Mouse (Mus musculus) heart, postnatal 25 days (tissue): Measurements from ENCODE around the gene Hdac9. TPM values are rescaled to one million over a fixed set of nuclear protein-coding genes. Genes with fewer than 3 reads are reported as not detected.

ENCODE experiments used
- DNase-seq: peaks from one replicate; pipeline ENCODE4 v3.0.0; 2022; ENCODE audit warnings: low spot score
- intact Hi-C: fragments of 180-260 bp; cut with DNase I; formaldehyde crosslinking; loops from one replicate; pipeline ENCODE4 v1.15.1; 2025
- total RNA-seq, 2 experiments: library from RNA; stranded (reverse); gene quantifications; 2 replicates each; pipeline ENCODE4 v1.2.3; 2021

Hdac9 gene
- total RNA-seq, 2 experiments from 2014 or later = 20.5 to 26.8 TPM

GRCm38 (mm10) chr12:34201471-34201870, 715.4 kb downstream of the Hdac9 start:
- no peak for DNase-seq
- intact Hi-C loops = loop anchor here (5.0 kb wide), 2 partner anchors 231 to 456 kb away; no protein-coding TSS in a partner anchor

- DNase-seq = no peak
- intact Hi-C loops = loop anchor here (5.0 kb wide), 2 partner anchors 232 to 457 kb away; no protein-coding TSS in a partner anchor
These were observed 716.9 kb downstream of the Hdac9 start for GRCm38 (mm10) chr12:34200030-34200446.

GRCm38 (mm10) chr12:34195155-34195828, 721.6 kb downstream of the Hdac9 start:
- intact Hi-C loops = no loop called here
- no peak for DNase-seq

GRCm38 (mm10) chr12:34194116-34194515, 722.8 kb downstream of the Hdac9 start:
- no peak for DNase-seq
- intact Hi-C loops = no loop called here

- intact Hi-C loops = no loop called here
- DNase-seq = no peak
These were observed 725.6 kb downstream of the Hdac9 start for GRCm38 (mm10) chr12:34191246-34191645.

DNA sequence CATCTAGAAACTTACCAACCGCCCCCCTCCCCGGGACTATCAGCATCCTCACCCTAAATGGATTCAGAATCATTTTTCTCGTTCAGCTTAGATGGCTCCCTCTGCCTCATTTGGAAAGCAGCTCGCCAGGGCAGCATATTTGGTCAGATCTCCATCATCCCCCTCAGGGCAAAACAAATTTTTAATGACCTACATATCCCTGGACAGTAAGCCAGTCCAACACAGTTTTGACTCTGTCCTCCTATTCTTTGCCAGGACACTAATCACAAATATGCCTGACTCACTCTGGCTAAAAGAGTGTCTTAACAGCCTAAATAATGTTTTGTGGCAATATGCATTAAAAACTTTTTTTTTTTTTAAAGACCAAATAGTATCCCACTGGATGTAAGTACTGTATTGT, 738.0 kb downstream of the Hdac9 start:
- intact Hi-C loops = no loop called here
- no peak for DNase-seq

GRCm38 (mm10) chr12:34176790-34177189, 740.1 kb downstream of the Hdac9 start:
- intact Hi-C loops = no loop called here
- no peak for DNase-seq

GRCm38 (mm10) chr12:34173036-34173435, 743.9 kb downstream of the Hdac9 start:
- intact Hi-C loops = no loop called here
- DNase-seq = no peak

GRCm38 (mm10) chr12:34170601-34171000, 746.3 kb downstream of the Hdac9 start:
- intact Hi-C loops = no loop called here
- DNase-seq = no peak

GRCm38 (mm10) chr12:34165674-34166073, 751.2 kb downstream of the Hdac9 start:
- intact Hi-C loops = no loop called here
- no peak for DNase-seq

- no peak for DNase-seq
- intact Hi-C loops = no loop called here
These were observed 760.6 kb downstream of the Hdac9 start for GRCm38 (mm10) chr12:34156301-34156700.

- no peak for DNase-seq
These were observed 761.2 kb downstream of the Hdac9 start for GRCm38 (mm10) chr12:34155740-34156139.

GRCm38 (mm10) chr12:34154757-34155156, 762.1 kb downstream of the Hdac9 start:
- DNase-seq = no peak
- intact Hi-C loops = no loop called here

More at GRCm38 (mm10) chr12:34155740-34156139, 761.2 kb downstream of the Hdac9 start:
- intact Hi-C loops = no loop called here

DNA sequence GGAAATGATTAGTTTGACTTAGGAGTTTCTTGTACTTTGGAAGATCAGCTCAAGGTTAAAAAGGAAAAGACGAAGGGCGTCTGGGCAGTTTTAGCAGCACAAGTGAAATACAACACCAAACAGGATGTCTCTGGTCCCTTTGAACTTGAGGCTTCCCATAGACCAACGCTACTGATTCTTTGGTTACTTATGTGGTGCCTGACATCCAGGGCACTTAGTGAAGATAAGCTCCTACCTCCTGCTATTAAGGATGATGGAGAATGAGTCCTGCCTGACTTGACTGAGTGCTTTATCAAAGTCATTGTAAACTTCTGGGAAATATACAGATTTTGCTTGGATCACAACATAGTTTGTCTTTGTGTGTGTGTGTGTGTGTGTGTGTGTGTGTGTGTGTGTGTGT, 765.6 kb downstream of the Hdac9 start:
- intact Hi-C loops = no loop called here
- DNase-seq = no peak

GRCm38 (mm10) chr12:34142743-34143142, 774.2 kb downstream of the Hdac9 start:
- intact Hi-C loops = no loop called here
- no peak for DNase-seq

DNA sequence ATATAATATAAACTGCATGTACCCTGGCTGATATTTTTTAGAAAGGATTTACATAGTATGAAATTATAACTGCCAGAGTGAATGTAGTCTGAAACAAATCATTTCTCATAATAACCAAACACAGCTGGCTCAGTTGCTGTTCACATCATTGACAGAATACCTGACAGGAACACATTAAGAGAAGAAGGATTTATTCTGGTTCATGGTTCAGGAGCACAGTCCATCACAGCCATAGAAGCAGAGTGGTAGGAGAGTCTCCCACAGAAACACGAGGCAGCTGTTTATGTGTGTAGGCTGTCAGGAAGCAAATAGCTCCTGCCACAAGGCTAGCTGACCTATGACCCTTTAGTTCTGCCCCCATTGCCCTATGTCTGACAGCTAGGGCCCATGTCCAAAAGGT, 803.6 kb downstream of the Hdac9 start:
- DNase-seq = no peak
- intact Hi-C loops = no loop called here

- DNase-seq = no peak
- intact Hi-C loops = no loop called here
These were observed 823.9 kb downstream of the Hdac9 start for GRCm38 (mm10) chr12:34092953-34093352.

DNA sequence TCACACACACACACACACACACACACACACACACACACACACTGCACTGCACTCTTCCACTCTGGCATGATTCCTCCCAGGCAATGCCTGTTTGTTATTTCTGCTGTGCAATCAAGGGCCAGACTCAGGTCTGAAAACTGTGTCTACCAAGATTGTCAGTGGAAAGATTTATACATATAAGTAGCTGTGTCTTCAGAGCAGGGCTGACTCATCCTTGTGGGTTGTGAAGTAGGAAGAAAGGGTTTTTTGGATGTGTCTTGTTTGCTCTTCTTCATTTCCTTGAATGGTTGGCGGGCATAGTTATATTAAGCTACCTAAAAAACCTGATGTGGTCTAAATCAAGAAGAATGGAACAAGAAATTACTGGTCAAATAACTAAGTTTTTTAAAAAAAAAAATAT, 825.0 kb downstream of the Hdac9 start:
- intact Hi-C loops = no loop called here
- DNase-seq = no peak

GRCm38 (mm10) chr12:34087292-34087942, 829.5 kb downstream of the Hdac9 start:
- intact Hi-C loops = no loop called here
- DNase-seq = no peak

- DNase-seq = no peak
- intact Hi-C loops = no loop called here
These were observed 839.9 kb downstream of the Hdac9 start for GRCm38 (mm10) chr12:34076981-34077380.

DNA sequence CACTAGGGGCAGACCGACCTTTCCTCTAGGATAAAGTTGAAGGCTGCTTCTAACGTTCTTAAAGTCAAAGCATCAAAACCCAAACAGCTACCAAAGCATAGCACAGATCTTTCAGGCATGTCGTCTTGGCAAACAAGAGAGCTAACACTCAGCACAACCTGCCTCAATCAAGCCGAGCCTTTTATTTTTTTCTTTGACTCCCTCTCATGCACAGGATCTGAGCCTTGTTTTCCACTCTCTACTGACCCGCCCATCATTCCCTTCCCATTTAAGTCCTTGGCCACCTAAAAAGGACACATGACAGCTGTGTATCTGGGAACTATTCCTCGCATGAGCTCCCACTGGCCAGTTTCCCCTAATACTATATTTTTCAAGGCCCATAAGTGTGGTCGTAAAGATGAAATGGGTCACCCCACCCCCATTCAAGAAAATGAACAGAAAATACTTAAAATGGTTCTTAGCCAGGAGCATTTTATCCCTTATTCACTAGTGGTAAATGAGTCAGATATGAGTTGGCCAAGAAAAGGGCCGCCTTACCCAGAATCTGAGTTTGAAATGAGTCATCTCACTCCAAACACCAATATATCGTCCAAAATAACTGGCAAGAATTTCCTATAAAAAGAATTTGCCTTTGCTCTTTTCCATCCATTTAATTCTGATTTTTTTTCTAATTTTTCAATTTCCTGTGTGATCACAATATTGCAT, 840.9 kb downstream of the Hdac9 start:
- DNase-seq = no peak
- intact Hi-C loops = no loop called here
